Mouse (Mus musculus): ENCODE measurements around the gene Trim2. TPM values are rescaled to one million over a fixed set of nuclear protein-coding genes. Genes with fewer than 3 reads are reported as not detected.

Gene Trim2
- polyA plus RNA-seq, 1 experiment from 2014 or later = 177 TPM

- Histone ChIP-seq H3K36me3 (peaks cover 7% of the 10 kb centered on the region; the same call in 1 of the 2 replicates), H3K4me1 (replicated peaks) (peaks cover 34% of the 10 kb centered on the region), H3K27me3 (no peaks in the 10 kb centered on the region), H3K9ac (replicated peaks) (no peak overlapping the region), H3K4me2 (replicated peaks) (no peak overlapping the region), H3K4me3 (replicated peaks) (no peak overlapping the region), H3K9me3 (no peaks in the 10 kb centered on the region), H3K27ac (no peak overlapping the region)
- WGBS = 47% methylated on average over 8 of the region's 8 CpGs
- no peak for ATAC-seq
Observed at GRCm38 (mm10) chr3:84247789-84248188, 58.9 kb downstream of the Trim2 start.

GRCm38 (mm10) chr3:84246421-84246861, 60.2 kb downstream of the Trim2 start:
- no peak for ATAC-seq
- peaks cover 12% of the 10 kb centered on the region for H3K36me3 ChIP-seq
- H3K4me2 ChIP-seq (replicated peaks) = no peak overlapping the region
- WGBS = 86% methylated on average over 7 of the region's 7 CpGs
- H3K9me3 ChIP-seq = no peaks in the 10 kb centered on the region
- H3K27me3 ChIP-seq = no peaks in the 10 kb centered on the region
- H3K9ac ChIP-seq (replicated peaks) = no peak overlapping the region
- peaks cover 23% of the 10 kb centered on the region for H3K4me1 ChIP-seq (replicated peaks)
- H3K4me3 ChIP-seq (replicated peaks) = no peak overlapping the region
- no peak overlapping the region for H3K27ac ChIP-seq

GRCm38 (mm10) chr3:84243116-84243515, 63.6 kb downstream of the Trim2 start:
- Histone ChIP-seq H3K9ac (replicated peaks) (no peak overlapping the region), H3K4me3 (replicated peaks) (no peak overlapping the region), H3K9me3 (peaks cover 4% of the 10 kb centered on the region; the same call in 1 of the 2 replicates), H3K4me2 (replicated peaks) (no peak overlapping the region), H3K27me3 (no peaks in the 10 kb centered on the region), H3K36me3 (peaks cover 15% of the 10 kb centered on the region), H3K27ac (no peak overlapping the region), H3K4me1 (replicated peaks) (peaks cover 17% of the 10 kb centered on the region)
- ATAC-seq = no peak
- WGBS = 90% methylated on average over 3 of the region's 3 CpGs

GRCm38 (mm10) chr3:84242497-84242896, 64.2 kb downstream of the Trim2 start:
- peaks cover 11% of the 10 kb centered on the region; the same call in 1 of the 2 replicates for H3K4me1 ChIP-seq (replicated peaks)
- no peaks in the 10 kb centered on the region for H3K27me3 ChIP-seq
- H3K9ac ChIP-seq (replicated peaks) = no peak overlapping the region
- ATAC-seq = no peak
- WGBS = 92% methylated on average over 4 of the region's 4 CpGs
- H3K27ac ChIP-seq = no peak overlapping the region
- H3K9me3 ChIP-seq = peaks cover 4% of the 10 kb centered on the region; the same call in 1 of the 2 replicates
- H3K4me3 ChIP-seq (replicated peaks) = no peak overlapping the region
- H3K4me2 ChIP-seq (replicated peaks) = no peak overlapping the region
- H3K36me3 ChIP-seq = peaks cover 15% of the 10 kb centered on the region

- ATAC-seq = no peak
- no peak overlapping the region for H3K27ac ChIP-seq
- peaks cover 4% of the 10 kb centered on the region; the same call in 1 of the 2 replicates for H3K9me3 ChIP-seq
- no peak overlapping the region for H3K4me2 ChIP-seq (replicated peaks)
- no peak overlapping the region for H3K4me3 ChIP-seq (replicated peaks)
- peaks cover 15% of the 10 kb centered on the region for H3K36me3 ChIP-seq
- peaks cover 2% of the 10 kb centered on the region; the same call in 1 of the 2 replicates for H3K4me1 ChIP-seq (replicated peaks)
- H3K9ac ChIP-seq (replicated peaks) = no peak overlapping the region
- 92% methylated on average over 4 of the region's 4 CpGs for WGBS
- no peaks in the 10 kb centered on the region for H3K27me3 ChIP-seq
Observed at GRCm38 (mm10) chr3:84241098-84241497, 65.6 kb downstream of the Trim2 start.

- 58% methylated on average over 10 of the region's 10 CpGs for WGBS
- H3K9ac ChIP-seq (replicated peaks) = no peak overlapping the region
- no peaks in the 10 kb centered on the region for H3K27me3 ChIP-seq
- H3K4me2 ChIP-seq (replicated peaks) = no peak overlapping the region
- no peak overlapping the region for H3K27ac ChIP-seq
- peaks cover 14% of the 10 kb centered on the region; the same call in 1 of the 2 replicates for H3K36me3 ChIP-seq
- no peak for ATAC-seq
- no peak overlapping the region for H3K4me3 ChIP-seq (replicated peaks)
- peaks cover 8% of the 10 kb centered on the region; the same call in 1 of the 2 replicates for H3K9me3 ChIP-seq
- H3K4me1 ChIP-seq (replicated peaks) = peaks cover 19% of the 10 kb centered on the region
Observed at GRCm38 (mm10) chr3:84235420-84236304, 71.0 kb downstream of the Trim2 start.

GRCm38 (mm10) chr3:84234562-84234961, 72.1 kb downstream of the Trim2 start:
- no peaks in the 10 kb centered on the region for H3K27me3 ChIP-seq
- H3K9me3 ChIP-seq = peaks cover 6% of the 10 kb centered on the region; the same call in 1 of the 2 replicates
- no peak for ATAC-seq
- peaks cover 24% of the 10 kb centered on the region for H3K4me1 ChIP-seq (replicated peaks)
- H3K4me2 ChIP-seq (replicated peaks) = no peak overlapping the region
- no peak overlapping the region for H3K4me3 ChIP-seq (replicated peaks)
- 94% methylated on average over 4 of the region's 4 CpGs for WGBS
- no peak overlapping the region for H3K27ac ChIP-seq
- no peak overlapping the region for H3K9ac ChIP-seq (replicated peaks)
- peaks cover 12% of the 10 kb centered on the region; the same call in 1 of the 2 replicates for H3K36me3 ChIP-seq

- ATAC-seq = no peak
- H3K4me2 ChIP-seq (replicated peaks) = no peak overlapping the region
- peaks cover 12% of the 10 kb centered on the region; the same call in 1 of the 2 replicates for H3K36me3 ChIP-seq
- H3K27ac ChIP-seq = no peak overlapping the region
- no peak overlapping the region for H3K9ac ChIP-seq (replicated peaks)
- H3K4me3 ChIP-seq (replicated peaks) = no peak overlapping the region
- WGBS = 80% methylated on average over 5 of the region's 5 CpGs
- no peaks in the 10 kb centered on the region for H3K27me3 ChIP-seq
- H3K9me3 ChIP-seq = peaks cover 6% of the 10 kb centered on the region; the same call in 1 of the 2 replicates
- peaks cover 30% of the 10 kb centered on the region for H3K4me1 ChIP-seq (replicated peaks)
Observed at GRCm38 (mm10) chr3:84233663-84234415, 72.8 kb downstream of the Trim2 start.

GRCm38 (mm10) chr3:84232312-84232711, 74.4 kb downstream of the Trim2 start:
- Histone ChIP-seq H3K36me3 (peaks cover 12% of the 10 kb centered on the region; the same call in 1 of the 2 replicates), H3K9ac (replicated peaks) (no peak overlapping the region), H3K4me1 (replicated peaks) (peaks cover 39% of the 10 kb centered on the region), H3K4me3 (replicated peaks) (no peak overlapping the region), H3K9me3 (peaks cover 6% of the 10 kb centered on the region; the same call in 1 of the 2 replicates), H3K4me2 (replicated peaks) (no peak overlapping the region), H3K27me3 (no peaks in the 10 kb centered on the region), H3K27ac (no peak overlapping the region)
- ATAC-seq = no peak
- WGBS = 69% methylated on average over 6 of the region's 6 CpGs

GRCm38 (mm10) chr3:84230988-84231387, 75.7 kb downstream of the Trim2 start:
- Histone ChIP-seq H3K36me3 (peaks cover 12% of the 10 kb centered on the region; the same call in 1 of the 2 replicates), H3K4me1 (replicated peaks) (peaks cover 36% of the 10 kb centered on the region)

GRCm38 (mm10) chr3:84228911-84229310, 77.8 kb downstream of the Trim2 start:
- Histone ChIP-seq H3K36me3 (peaks cover 5% of the 10 kb centered on the region; the same call in 1 of the 2 replicates), H3K9ac (replicated peaks) (0 out of 2 replicates have a peak overlapping the region, but pooled peaks have one; percentile 64), H3K4me1 (replicated peaks) (peaks cover 31% of the 10 kb centered on the region), H3K27me3 (no peaks in the 10 kb centered on the region), H3K4me2 (replicated peaks) (peak overlapping the region; percentile 78), H3K4me3 (replicated peaks) (peak overlapping the region; percentile 48), H3K9me3 (peaks cover 6% of the 10 kb centered on the region; the same call in 1 of the 2 replicates), H3K27ac (peak overlapping the region; percentile 82; the same call in 1 of the 2 replicates)
- 9% methylated on average over 15 of the region's 15 CpGs for WGBS
- peak; percentile 49; the same call in 1 of the 2 replicates for ATAC-seq

More at GRCm38 (mm10) chr3:84230988-84231387, 75.7 kb downstream of the Trim2 start:
- H3K27me3 ChIP-seq = no peaks in the 10 kb centered on the region
- H3K27ac ChIP-seq = no peak overlapping the region
- H3K4me2 ChIP-seq (replicated peaks) = no peak overlapping the region
- no peak overlapping the region for H3K4me3 ChIP-seq (replicated peaks)
- no peak overlapping the region for H3K9ac ChIP-seq (replicated peaks)
- 13% methylated on average over 3 of the region's 3 CpGs for WGBS
- ATAC-seq = no peak
- peaks cover 6% of the 10 kb centered on the region; the same call in 1 of the 2 replicates for H3K9me3 ChIP-seq

Measured in midbrain, embryonic 13.5 days (tissue).